Mouse (Mus musculus): Measurements from ENCODE around the gene Dupd1. TPM values are rescaled to one million over a fixed set of nuclear protein-coding genes. Genes with fewer than 3 reads are reported as not detected.
"Not testable (repeated sequence)": the region's sequence is repeated elsewhere in the genome, so short reads cannot be mapped to it uniquely, and the experiment has no call there.

The Dupd1 gene
- total and polyA plus RNA-seq, 3 experiments: not detected

DNA sequence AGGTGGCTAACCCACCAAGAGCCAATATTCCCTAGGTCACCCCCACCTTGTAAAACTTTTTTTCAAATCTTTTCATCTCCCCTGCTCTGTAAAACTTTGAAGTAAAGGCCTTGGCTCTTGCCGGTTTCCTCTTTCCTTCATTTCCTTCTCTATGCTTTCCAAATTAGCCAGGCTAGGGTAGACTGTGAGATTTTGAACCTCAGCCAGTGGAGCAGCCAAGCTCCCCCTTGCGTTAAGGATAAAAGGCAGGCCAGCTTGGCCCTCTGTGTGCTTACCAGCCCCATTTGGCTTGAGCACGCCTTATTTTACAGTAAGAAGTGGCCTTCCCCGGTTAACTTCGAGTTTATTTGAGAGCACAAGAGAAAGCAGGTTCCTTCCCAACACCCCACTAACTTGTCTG lies 39.9 kb downstream of the Dupd1 start:
- no peak for ATAC-seq (ENCODE audit: extremely low read depth, insufficient number of reproducible peaks, low FRiP score, poor library complexity, severe bottlenecking)
- Histone ChIP-seq H3K27me3 (ENCODE audit: insufficient read depth, low read length) (0 out of 2 replicates have a peak, but pooled peaks cover 3% of the 10 kb centered on the region), H3K9me3 (replicated peaks) (no peaks in the 10 kb centered on the region), H3K36me3 (replicated peaks) (peaks cover 19% of the 10 kb centered on the region), H3K4me3 (ENCODE audit: low read depth, low read length) (no peak overlapping the region), H3K4me1 (ENCODE audit: insufficient read depth, low read depth, low read length) (peaks cover 9% of the 10 kb centered on the region)
- TF ChIP-seq GATA1 (IDR thresholded peaks at IDR 0.05; ENCODE audit: borderline replicate concordance, low read length): no peak
- TF ChIP-seq GATA2 (IDR thresholded peaks at IDR 0.05; ENCODE audit: borderline replicate concordance, low read depth, low read length): no peak
- TF ChIP-seq CTCF (IDR thresholded peaks at IDR 0.05; ENCODE audit: low read depth, low read length): no peak
- no peak for TF ChIP-seq POLR2AphosphoS5 (IDR thresholded peaks at IDR 0.05; ENCODE audit: insufficient replicate concordance, low read depth, low read length)
- TF ChIP-seq TAL1 (conservative IDR thresholded peaks at IDR 0.05; ENCODE audit: low read depth, low read length): no peak
- DNase-seq (ENCODE audit: low spot score): no peak

DNA sequence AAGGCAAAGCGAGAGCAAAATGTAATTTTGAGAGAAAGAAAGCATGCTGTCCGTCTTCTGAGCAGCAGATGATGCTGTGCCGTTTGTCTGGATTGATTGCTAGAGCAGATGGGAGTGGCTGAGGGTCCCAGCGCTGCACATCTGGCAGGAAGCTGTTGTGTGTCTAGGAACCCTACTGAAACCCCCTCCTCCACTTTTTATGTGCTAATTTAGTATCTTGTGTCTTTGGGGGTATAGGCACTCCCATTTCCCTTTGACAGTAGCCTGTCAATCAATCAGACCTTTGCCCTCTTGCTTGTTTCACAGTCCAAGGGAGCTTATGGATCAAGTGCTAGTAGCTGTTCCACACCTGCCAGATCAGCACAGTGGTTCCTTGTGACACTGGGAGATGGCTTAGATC lies 41.3 kb downstream of the Dupd1 start:
- H3K4me3 ChIP-seq (ENCODE audit: low read depth, low read length): no peak overlapping the region
- H3K4me1 ChIP-seq (ENCODE audit: insufficient read depth, low read depth, low read length): no peaks in the 10 kb centered on the region
- no peaks in the 10 kb centered on the region for H3K9me3 ChIP-seq (replicated peaks)
- DNase-seq (ENCODE audit: low spot score): no peak
- ATAC-seq (ENCODE audit: extremely low read depth, insufficient number of reproducible peaks, low FRiP score, poor library complexity, severe bottlenecking): no peak
- TF ChIP-seq TAL1 (conservative IDR thresholded peaks at IDR 0.05; ENCODE audit: low read depth, low read length): no peak
- TF ChIP-seq CTCF (IDR thresholded peaks at IDR 0.05; ENCODE audit: low read depth, low read length): no peak
- no peak for TF ChIP-seq GATA2 (IDR thresholded peaks at IDR 0.05; ENCODE audit: borderline replicate concordance, low read depth, low read length)
- no peak for TF ChIP-seq POLR2AphosphoS5 (IDR thresholded peaks at IDR 0.05; ENCODE audit: insufficient replicate concordance, low read depth, low read length)
- TF ChIP-seq GATA1 (IDR thresholded peaks at IDR 0.05; ENCODE audit: borderline replicate concordance, low read length): no peak
- peaks cover 33% of the 10 kb centered on the region for H3K36me3 ChIP-seq (replicated peaks)
- 0 out of 2 replicates have a peak, but pooled peaks cover 3% of the 10 kb centered on the region for H3K27me3 ChIP-seq (ENCODE audit: insufficient read depth, low read length)

DNA sequence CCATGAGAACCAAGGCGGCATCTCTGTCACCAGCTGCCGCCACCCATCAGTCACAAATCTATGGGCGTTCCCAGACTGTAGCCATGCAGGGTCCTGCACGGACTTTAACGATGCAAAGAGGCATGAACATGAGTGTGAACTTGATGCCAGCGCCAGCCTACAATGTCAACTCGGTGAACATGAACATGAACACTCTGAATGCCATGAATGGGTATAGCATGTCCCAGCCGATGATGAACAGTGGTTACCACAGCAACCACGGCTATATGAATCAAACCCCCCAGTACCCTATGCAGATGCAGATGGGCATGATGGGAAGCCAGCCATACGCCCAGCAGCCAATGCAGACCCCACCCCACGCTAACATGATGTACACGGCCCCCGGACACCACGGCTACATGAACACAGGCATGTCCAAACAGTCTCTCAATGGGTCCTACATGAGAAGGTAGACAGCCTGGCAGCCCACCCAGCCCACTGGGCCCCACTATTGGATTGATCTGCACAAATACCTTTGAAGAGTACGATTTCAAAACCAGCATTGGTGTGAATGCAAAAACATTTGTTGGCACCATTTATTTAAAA lies 43.9 kb downstream of the Dupd1 start:
- H3K4me1 ChIP-seq (ENCODE audit: insufficient read depth, low read depth, low read length); DNase-seq (ENCODE audit: low spot score); H3K9me3 ChIP-seq (replicated peaks); ATAC-seq (ENCODE audit: extremely low read depth, insufficient number of reproducible peaks, low FRiP score, poor library complexity, severe bottlenecking); H3K27me3 ChIP-seq (ENCODE audit: insufficient read depth, low read length); H3K4me3 ChIP-seq (ENCODE audit: low read depth, low read length): not testable (repeated sequence)
- H3K36me3 ChIP-seq (replicated peaks): peaks cover 47% of the 10 kb centered on the region

DNA sequence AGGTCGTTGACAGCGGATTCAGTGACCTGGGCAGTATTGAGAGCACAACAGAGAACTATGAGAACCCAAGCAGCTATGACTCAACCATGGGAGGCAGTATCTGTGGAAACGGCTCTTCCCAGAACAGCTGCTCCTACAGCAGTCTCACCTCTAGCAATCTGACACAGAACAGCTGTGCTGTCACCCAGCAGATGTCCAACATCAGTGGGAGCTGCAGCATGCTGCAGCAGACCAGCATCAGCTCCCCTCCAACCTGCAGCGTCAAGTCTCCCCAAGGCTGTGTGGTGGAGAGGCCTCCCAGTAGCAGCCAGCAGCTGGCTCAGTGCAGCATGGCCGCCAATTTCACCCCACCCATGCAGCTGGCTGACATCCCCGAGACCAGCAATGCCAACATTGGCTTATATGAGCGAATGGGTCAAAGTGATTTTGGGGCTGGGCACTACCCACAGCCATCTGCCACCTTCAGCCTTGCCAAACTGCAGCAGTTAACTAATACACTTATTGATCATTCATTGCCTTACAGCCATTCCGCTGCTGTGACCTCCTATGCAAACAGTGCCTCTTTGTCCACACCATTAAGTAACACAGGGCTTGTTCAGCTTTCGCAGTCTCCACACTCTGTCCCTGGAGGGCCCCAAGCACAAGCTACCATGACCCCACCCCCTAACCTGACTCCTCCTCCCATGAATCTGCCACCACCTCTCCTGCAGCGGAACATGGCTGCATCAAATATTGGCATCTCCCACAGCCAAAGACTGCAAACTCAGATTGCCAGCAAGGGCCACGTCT lies 44.5 kb downstream of the Dupd1 start:
- Histone ChIP-seq H3K36me3 (replicated peaks) (peaks cover 54% of the 10 kb centered on the region), H3K9me3 (replicated peaks) (no peaks in the 10 kb centered on the region), H3K4me1 (ENCODE audit: insufficient read depth, low read depth, low read length) (no peaks in the 10 kb centered on the region), H3K4me3 (ENCODE audit: low read depth, low read length) (no peak overlapping the region), H3K27me3 (ENCODE audit: insufficient read depth, low read length) (no peaks in the 10 kb centered on the region)
- ATAC-seq (ENCODE audit: extremely low read depth, insufficient number of reproducible peaks, low FRiP score, poor library complexity, severe bottlenecking) (no peak), DNase-seq (ENCODE audit: low spot score) (no peak)
- TF ChIP-seq POLR2AphosphoS5 (IDR thresholded peaks at IDR 0.05; ENCODE audit: insufficient replicate concordance, low read depth, low read length) (no peak), GATA1 (IDR thresholded peaks at IDR 0.05; ENCODE audit: borderline replicate concordance, low read length) (no peak), GATA2 (IDR thresholded peaks at IDR 0.05; ENCODE audit: borderline replicate concordance, low read depth, low read length) (no peak), CTCF (IDR thresholded peaks at IDR 0.05; ENCODE audit: low read depth, low read length) (no peak), TAL1 (conservative IDR thresholded peaks at IDR 0.05; ENCODE audit: low read depth, low read length) (no peak)

DNA sequence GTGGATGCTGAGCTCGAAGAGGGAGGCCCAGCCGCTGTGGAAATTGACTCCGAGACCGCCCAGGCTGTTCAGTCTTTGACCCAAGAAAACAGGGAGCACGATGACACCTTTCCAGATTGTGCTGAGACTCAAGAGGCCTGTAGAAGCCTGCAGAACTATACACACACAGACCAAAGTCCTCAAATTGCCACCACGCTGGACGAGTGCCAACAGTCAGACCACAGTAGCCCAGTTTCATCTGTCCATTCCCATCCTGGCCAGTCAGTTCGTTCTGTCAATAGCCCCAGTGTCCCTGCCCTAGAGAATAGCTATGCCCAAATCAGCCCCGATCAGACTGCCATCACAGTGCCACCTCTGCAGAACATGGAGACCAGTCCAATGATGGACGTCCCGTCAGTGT lies 45.2 kb downstream of the Dupd1 start:
- H3K4me1 ChIP-seq (ENCODE audit: insufficient read depth, low read depth, low read length): no peaks in the 10 kb centered on the region
- H3K27me3 ChIP-seq (ENCODE audit: insufficient read depth, low read length): no peaks in the 10 kb centered on the region
- no peak for DNase-seq (ENCODE audit: low spot score)
- no peak for ATAC-seq (ENCODE audit: extremely low read depth, insufficient number of reproducible peaks, low FRiP score, poor library complexity, severe bottlenecking)
- no peak for TF ChIP-seq POLR2AphosphoS5 (IDR thresholded peaks at IDR 0.05; ENCODE audit: insufficient replicate concordance, low read depth, low read length)
- TF ChIP-seq GATA2 (IDR thresholded peaks at IDR 0.05; ENCODE audit: borderline replicate concordance, low read depth, low read length): no peak
- TF ChIP-seq GATA1 (IDR thresholded peaks at IDR 0.05; ENCODE audit: borderline replicate concordance, low read length): no peak
- TF ChIP-seq TAL1 (conservative IDR thresholded peaks at IDR 0.05; ENCODE audit: low read depth, low read length): no peak
- no peak for TF ChIP-seq CTCF (IDR thresholded peaks at IDR 0.05; ENCODE audit: low read depth, low read length)
- peaks cover 60% of the 10 kb centered on the region for H3K36me3 ChIP-seq (replicated peaks)
- no peak overlapping the region for H3K4me3 ChIP-seq (ENCODE audit: low read depth, low read length)
- no peaks in the 10 kb centered on the region for H3K9me3 ChIP-seq (replicated peaks)

DNA sequence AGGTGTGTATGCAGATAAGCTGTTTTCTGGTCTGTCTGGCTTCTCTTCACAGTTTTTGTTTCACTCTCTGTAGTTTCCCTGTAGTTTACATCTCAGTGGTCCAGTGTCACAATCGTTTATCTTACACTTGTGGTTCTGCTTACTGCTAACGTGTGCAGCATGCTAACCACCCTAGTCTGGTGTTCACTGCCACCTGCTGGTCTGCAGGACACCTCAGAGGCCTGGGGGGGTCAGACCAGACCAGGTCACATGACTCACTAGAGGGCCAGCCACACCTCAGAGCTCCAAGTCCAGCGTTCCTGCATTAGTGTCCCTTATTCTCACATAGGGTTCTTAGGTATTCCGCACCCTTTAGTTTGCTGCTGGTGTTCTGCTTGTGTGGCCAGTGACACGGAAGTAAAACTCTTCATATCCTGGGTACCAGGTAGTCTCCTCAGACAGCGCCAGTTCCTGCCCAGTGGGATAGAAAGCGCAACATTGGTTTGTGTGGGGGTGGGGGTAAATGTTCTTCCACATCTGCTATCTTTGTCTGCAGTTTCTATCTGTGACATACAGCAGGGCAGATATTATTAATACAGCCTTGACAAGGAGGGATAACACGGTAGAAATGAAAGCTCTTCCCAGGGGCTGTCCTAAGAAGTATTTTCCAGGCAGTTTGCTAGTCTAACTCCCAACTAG lies 51.8 kb downstream of the Dupd1 start:
- peak; percentile 49; the same call in 1 of the 2 replicates for ATAC-seq (ENCODE audit: extremely low read depth, insufficient number of reproducible peaks, low FRiP score, poor library complexity, severe bottlenecking)
- peaks cover 77% of the 10 kb centered on the region for H3K36me3 ChIP-seq (replicated peaks)
- H3K4me3 ChIP-seq (ENCODE audit: low read depth, low read length): peak overlapping the region; percentile 40; the same call in 1 of the 2 replicates
- TF ChIP-seq TAL1 (conservative IDR thresholded peaks at IDR 0.05; ENCODE audit: low read depth, low read length) (0 out of 2 replicates have a peak, but pooled peaks have one; percentile 15), GATA1 (IDR thresholded peaks at IDR 0.05; ENCODE audit: borderline replicate concordance, low read length) (no peak)
- DNase-seq (ENCODE audit: low spot score): peak; percentile 29
- no peaks in the 10 kb centered on the region for H3K27me3 ChIP-seq (ENCODE audit: insufficient read depth, low read length)
- no peaks in the 10 kb centered on the region for H3K9me3 ChIP-seq (replicated peaks)
- H3K4me1 ChIP-seq (ENCODE audit: insufficient read depth, low read depth, low read length): peaks cover 21% of the 10 kb centered on the region

Data from G1E (cell line).